Mouse (Mus musculus) lung, postnatal 4 days (tissue): ENCODE results near the gene Jarid2.
A peak's percentile ranks its signal among the peaks of the same experiment; 100 is the strongest.

Source experiments
- DNase-seq, 2 experiments: peaks; one replicate each; pipeline ENCODE4 v3.0.0; 2021

The Jarid2 gene

DNA sequence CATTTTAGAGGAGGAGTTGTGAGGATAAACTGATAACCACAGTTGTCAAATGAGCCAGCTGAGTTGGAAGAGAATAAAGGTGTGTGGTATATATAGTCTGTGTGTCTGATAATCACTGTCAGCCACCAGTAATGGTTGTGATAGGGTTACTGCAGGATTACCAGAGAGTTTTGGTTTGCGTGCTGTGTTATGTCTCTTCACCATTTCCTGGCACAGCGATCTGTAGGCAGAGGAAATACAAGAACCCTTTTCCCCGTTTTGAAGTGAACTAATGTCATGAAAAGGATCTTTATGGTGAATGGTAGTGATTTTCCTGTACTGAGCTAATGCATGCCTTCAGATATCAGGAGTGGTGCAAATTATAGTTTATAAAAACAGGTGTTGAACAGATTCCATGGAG lies 122.8 kb downstream of the Jarid2 start:
- DNase-seq = no peak

DNA sequence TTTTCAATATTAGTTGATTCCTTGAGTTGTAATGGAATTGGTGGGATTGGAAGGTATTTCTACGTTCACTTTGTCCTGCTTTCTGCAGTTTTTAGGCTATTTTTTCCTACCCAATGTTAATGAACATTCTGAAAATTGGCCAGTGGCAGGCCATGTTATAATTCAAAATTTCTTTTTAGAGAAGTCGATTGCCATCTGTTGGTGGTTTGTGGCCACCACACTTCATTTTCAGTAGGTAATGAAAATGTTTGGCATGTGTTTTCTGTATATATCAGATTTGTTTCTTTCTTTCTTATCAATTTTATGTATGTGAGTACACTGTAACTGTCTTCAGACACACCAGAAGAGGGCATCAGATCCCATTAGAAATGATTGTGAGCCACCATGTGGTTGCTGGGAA lies 136.3 kb downstream of the Jarid2 start:
- no peak for DNase-seq

DNA sequence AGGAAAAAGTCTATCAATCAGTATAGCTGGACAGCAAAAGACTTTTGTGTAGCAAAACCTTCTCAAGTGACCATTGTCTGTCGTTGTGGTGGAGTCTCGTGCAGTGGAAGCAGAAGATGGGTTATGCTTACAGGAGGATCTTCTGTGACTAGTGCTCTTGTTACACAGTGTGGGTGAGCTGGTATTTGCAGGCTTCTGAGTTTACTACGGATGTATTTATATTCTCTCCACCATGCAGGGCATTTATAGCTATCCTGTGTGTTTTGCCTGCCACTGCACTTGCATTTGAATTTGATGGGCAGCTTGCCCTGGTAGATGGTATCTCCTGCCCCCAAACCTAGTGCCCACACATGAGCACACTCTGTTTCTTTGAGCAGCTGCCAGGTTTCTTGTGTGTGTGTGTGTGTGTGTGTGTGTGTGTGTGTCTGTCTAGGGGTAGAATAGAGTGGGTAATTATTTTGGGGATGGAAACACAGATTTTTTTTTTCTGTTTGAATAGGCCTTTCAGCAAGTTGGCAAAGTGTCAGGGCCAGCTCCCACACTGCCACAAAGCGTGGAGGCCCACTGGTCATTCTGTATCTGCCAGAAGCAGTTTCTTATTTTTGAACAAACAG lies 138.9 kb downstream of the Jarid2 start:
- no peak for DNase-seq

DNA sequence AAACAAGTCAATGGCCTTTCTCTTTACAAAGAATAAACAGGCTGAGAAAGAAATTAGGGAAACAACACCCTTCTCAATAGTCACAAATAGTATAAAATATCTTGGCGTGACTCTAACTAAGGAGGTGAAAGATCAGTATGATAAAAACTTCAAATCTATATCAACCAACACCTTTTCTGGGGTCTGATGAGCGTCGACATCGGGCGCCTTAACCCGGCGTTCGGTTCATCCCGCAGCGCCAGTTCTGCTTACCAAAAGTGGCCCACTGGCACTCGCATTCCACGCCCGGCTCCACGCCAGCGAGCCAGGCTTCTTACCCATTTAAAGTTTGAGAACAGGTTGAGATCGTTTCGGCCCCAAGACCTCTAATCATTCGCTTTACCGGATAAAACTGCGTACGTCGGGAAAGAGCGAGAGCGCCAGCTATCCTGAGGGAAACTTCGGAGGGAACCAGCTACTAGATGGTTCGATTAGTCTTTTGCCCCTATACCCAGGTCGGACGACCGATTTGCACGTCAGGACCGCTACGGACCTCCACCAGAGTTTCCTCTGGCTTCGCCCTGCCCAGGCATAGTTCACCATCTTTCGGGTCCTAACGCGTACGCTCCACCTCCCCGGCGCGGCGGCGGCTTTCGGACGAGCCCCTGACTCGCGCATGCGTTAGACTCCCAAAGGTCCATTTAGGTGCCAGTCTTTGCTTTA lies 140.3 kb downstream of the Jarid2 start:
- peak; percentile 92 to 97 for DNase-seq

DNA sequence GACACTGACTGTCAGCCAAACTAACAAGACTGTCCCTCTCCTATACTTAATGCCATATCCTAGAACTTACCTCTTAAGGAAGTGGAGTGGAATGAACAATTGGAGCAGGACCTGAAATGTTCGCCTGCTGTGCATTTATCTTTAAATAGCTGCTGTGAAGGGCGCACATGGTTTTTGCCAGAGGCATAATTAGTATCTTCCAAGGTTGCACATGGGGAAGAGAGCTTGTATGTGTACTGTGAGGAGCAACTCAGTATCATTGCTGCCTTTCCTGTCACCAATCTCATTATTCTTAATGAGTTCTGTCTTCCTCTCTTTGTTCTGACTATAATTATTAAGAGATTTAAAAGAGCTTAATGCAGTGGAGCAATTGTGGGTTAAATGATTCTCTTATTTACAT lies 147.5 kb downstream of the Jarid2 start:
- no peak for DNase-seq

DNA sequence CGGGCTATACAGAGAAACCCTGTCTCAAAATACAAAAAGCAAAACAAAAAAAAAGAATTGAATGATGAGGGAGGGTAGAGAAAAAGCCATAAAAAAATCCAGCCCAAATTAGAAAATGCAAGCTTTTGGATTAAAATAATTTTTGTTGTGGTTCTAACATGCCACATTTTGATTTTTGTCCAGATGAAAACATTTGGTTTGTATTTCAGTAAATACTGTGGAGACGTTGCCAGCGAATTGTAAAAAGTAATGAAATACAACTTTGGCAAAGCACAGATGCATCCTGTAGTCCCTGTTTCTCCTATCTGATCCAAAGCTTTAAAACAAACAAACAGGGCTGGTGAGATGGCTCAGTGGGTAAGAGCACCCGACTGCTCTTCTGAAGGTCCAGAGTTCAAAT lies 151.7 kb downstream of the Jarid2 start:
- no peak for DNase-seq

DNA sequence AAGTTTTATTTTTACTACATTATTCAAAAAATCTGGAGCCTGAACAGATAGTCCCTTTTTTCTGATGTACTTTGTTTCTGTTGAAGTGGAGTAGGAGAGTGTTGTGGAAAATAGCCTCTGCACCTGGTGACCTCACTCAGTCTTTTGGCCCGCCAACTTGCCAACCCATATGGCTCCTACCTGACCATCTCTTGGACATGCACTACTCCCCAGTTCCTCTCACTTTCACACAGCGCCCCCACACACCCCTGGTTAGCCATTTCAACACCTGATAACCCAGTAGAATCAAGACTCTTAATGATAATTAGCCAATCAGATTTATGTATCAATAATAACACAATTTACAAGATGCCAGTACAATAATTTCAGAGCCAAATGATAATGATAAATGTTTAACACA lies 156.9 kb downstream of the Jarid2 start:
- no peak for DNase-seq

DNA sequence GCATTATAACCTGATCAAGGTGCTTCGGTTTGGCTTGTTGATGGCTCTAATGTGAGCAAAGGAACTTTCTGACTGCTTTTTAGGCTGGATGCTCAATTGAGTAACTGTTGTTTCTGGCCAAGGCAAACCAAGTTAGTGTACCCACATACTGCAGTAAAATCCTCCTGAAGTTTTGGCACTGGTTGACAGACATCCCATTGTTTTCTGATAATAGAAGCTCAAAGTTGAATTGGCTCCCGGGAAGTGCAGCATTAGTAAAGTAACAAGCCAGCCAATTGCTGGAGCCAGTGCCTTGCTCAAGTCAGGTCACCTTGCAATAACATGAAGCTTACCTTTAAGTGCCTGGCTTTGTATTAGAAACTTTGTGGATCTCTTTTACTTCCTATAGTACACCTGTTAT lies 161.3 kb downstream of the Jarid2 start:
- DNase-seq = no peak

DNA sequence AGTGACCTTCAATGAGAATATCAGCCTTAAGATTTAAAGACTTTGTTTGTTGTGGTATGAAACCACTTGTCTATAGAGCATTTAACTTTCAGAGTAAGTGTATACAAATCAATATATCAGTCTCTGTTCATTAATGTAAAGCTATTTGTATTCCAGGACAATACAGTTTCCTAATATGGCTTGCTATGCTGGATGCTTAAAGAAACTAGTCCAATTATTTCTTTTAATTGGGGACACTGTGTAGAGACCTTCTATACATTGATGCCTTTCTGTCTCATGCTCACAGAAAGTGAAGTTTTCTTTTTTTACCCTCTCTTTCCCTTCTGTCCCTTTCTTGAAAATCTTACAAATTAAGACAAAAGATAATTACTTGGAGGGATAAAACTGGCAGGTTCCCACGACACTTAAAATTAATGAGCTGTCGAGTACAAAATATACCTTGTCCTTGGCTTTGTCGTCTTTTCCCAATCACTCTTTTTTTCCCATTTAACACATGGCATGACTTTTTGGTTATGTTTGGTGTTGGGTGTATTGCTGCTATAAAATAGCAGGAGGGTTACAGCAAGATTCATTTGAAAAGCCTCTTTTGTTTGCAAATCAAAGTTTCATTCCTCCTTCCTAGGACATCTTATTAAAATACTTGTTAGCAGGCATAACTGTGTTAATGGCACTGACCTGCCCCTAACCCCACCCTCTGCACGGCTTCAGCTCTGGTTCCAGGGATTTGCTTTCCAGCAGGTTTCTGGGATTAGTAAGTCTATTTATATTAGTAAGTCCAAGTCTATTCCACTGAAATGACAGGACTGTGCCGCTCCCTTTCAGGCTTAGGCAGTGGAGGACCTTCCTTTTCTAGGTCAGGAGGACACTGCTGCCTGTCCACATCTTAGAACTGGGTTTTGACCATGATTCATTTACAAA lies 162.8 kb downstream of the Jarid2 start:
- no peak for DNase-seq

DNA sequence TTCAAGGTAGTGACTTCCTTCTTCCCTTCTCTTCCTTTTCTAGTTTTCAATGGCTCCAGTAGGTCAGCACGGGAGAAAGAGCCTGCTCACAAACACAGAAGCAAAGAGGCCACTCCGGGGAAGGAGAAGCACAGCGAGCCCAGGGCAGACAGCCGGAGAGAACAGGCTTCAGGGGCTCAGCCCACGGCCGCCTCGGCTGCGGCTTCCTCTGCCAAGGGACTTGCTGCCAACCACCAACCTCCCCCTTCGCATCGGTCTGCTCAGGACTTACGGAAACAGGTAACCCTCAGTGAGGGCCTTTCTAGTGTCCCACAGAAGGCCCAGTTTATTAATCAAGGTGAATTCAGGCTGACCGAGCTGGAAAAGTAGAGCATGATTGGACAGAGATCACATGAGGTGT lies 166.9 kb downstream of the Jarid2 start:
- DNase-seq = no peak

DNA sequence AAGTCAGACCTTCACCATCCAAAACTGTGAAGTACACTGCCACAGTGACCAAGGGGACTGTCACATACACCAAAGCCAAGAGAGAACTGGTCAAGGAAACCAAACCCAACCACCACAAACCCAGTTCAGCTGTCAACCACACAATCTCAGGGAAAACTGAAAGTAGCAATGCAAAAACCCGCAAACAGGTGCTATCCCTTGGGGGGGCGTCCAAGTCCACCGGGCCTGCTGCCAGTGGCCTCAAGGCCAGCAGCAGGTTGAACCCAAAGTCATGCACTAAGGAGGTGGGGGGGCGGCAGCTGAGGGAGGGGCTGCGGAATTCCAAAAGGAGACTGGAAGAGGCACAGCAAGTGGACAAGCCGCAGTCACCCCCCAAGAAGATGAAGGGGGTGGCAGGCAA lies 173.0 kb downstream of the Jarid2 start:
- DNase-seq = no peak

DNA sequence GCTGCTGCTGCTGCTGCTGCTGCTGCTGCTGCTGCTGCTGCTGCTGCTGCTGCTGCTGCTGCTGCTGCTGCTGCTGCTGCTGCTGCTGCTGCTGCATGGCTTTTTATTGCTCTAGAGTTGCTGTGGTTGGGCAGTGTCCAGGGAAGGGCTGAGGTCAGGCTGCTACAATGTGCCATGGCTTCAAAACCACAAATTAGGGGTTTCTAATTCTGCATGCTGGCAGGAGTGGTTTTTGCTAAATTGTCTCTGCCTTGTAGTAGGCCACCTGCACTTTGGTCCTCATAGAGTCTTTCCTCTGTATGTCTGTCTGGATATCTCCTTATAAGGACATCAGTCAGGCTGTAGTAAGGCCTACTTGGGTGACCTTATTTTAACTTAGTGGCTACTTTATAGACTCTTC lies 174.1 kb downstream of the Jarid2 start:
- DNase-seq = no peak

DNA sequence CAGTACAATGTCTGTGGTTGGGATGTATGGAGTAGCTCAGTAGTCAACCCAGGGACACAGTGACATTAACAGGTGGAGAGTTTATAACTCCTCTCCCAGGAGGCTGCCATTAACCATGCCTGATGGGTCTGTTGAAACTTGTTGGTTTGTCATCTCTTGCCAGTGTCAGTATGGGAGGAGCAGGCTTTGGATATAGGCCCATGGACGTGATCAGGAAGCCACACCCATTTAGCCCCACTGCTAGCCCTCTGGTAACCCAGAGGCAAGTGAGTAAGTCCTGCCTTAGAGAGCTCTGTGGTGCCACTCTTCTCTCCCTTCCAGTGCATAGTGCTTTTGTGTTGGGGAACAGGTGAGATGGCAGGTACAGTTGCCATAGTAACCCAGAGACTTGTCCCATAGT lies 175.0 kb downstream of the Jarid2 start:
- no peak for DNase-seq

DNA sequence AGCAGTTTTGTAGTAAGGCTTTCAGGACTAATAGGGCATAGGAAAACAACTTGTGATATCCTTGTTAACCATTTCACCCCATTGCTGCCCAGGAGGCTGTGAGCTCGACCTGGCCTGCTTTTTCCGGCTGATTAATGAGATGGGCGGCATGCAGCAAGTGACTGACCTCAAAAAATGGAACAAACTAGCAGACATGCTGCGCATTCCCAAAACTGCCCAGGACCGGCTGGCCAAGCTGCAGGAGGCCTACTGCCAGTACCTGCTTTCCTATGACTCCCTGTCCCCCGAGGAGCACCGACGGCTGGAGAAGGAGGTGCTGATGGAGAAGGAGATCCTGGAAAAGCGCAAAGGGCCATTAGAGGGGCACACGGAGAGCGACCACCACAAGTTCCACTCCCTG lies 176.9 kb downstream of the Jarid2 start:
- DNase-seq = no peak

DNA sequence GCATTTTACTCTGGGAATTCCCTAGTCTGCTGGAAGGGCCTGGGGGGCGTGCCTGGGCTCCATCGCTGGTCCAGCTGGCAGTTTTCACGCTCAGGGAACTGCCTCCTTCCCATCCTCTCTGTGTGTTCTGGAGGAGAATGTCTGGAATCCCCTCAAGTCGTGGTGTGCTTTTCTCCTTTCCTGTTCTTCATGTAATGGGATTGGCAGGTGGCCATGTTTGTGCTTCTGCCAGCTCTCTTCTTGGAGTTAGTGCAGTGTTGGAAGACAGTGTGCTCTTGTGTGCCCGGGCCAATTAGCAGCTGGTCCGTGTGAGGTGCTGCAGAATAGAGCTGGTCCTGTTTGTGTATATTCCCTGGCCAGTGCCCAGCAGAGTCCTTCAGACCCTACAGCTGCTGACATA lies 178.4 kb downstream of the Jarid2 start:
- DNase-seq = peak; percentile 87 to 94

DNA sequence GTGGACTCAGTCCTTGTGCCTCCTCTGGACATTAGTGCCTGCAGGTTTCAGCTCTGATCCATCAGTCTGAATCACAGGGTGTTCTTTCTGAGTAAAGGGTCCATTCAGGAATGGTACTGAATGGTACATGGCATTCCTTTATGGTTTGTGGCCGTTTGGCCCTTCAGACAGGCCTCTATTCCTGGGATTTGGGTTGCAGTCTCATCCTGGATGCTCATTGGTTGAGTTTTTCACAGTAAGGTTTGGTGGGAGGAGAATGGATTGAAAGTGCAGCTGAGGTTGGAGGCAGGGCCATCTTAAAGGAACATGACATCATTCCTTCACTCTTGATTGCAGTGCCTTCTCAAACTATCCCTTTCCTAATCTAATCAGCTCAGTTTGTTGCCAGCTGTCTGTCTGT lies 179.5 kb downstream of the Jarid2 start:
- DNase-seq = no peak

DNA sequence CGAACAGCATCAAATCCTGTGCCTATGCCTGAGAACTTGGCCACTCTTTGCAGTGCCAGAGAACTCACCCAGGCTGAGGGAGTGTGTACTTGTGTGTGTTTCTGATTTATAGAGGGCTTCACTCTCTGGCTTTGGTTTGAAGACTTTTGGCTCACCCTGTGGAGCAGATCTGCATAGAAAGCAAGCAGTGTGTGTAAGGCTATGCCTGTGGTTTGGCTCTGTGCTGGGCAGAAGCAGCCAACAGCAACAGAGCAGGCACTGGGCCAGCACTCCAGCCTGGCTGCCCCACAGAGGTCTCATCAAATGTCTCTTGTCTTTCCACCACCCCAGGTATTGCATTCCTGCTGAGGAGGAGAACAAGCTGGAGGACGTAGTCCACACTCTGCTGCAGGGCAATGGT lies 183.6 kb downstream of the Jarid2 start:
- DNase-seq = peak; percentile 25 to 66

DNA sequence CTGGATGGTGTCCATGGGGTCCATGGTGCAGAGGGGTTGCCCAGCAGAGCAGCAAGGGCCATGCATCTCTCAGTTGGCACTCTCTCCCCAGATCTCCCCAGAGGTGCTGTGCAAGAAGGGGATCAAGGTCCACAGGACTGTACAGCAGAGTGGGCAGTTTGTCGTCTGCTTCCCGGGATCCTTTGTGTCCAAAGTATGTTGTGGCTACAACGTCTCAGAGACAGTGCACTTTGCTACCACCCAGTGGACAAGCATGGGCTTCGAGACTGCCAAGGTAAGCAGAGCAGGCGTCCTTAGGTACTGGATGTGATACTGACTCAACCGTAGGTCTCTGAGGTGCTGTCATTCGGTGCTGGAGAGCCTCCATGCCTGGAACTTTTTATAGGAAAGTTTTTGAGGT lies 184.3 kb downstream of the Jarid2 start:
- no peak for DNase-seq

DNA sequence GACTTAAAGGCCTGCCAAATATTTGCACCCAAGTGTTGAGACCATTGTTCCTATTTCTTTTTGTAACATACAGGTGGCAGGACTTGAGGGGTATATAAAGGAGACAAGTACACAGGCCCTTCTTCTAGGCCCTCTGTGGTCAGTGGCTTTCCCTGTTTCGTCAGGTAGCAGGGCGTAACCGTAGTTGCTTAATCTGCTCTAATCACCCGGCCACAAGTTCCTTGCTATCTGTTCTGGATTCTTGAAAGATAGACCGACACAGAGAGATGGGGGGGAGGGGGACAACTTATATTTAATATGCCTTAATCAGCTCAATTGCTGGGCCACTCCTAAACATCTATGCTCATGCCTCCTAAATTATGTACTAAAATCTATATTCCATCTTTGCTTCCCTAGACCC lies 186.1 kb downstream of the Jarid2 start:
- DNase-seq = no peak

DNA sequence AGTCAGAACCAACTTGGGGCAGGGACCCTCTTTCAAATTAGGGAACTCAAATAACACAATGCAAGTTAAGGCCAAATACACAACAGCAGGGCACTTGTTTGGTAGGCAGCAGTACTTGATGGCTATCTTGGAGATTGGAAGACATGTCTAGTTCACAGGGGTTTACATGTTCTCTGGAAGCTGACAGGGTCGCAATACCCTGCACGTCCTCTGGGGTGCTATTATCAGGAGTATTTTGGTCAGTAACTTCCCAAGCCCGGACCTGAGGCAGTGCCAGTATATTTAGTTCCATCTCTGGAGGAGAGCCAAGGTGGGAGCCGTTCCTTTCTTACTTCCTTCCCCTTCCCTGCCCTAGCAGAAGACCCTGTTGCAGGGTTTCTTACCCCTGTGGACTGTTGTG lies 186.7 kb downstream of the Jarid2 start:
- DNase-seq = peak in 1 of 2 experiments; percentile 39

DNA sequence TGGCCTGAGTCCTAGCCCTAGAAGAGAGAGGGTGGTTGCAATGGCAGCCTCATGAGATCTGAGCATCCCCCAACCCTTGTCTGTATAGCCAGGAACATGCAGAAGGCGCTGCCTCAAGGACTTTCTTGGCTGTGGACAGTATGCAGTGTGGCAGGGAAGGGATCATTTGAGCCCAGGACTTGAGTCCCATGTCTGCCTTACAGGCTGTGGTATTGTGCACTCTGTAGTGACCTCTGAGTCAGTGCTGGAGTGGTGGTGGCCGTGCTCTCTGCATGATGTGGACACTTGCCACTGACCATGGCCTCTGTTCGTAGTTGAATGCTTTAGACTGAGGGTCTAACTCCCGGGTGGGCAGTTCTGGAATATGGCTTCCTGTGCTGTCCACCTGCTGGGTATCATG lies 187.9 kb downstream of the Jarid2 start:
- no peak for DNase-seq

DNA sequence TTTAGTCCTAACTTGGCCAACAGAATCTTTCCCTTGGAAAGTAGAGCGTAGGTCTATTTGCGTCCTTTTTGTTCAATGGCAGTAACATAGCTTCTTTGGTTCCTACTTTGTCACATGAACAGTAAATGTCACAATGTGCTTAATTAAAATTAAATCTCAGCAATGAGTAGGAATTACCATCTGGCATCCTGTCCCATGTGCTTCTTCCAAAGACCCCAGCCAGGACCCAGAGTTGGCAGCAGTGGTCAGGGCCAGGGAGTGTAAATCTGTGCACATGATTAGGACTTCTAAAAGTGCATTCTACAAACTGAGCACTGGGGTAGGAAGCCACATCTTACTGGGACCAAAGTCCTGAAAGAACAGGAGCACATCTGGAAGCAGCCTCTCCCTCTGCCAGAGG lies 189.0 kb downstream of the Jarid2 start:
- no peak for DNase-seq

DNA sequence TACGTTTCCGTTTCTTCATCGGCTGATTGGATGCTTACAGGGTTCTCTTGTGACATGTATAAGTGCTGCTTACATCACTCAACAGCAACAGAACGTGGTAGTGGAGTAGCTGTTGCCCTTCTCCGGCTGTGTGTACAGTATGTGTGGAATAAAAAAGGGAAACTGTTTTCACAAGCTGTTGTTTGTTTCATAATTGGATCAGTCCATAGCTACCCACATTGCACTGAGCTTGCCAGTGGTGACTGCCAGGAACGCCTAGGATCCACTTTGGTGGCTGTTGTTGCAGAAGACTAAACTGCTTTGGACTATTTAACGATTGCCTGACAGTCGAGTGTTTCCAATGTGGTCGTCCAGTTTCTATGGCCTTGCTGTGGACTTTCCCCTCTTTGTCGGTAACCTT lies 191.8 kb downstream of the Jarid2 start:
- no peak for DNase-seq

DNA sequence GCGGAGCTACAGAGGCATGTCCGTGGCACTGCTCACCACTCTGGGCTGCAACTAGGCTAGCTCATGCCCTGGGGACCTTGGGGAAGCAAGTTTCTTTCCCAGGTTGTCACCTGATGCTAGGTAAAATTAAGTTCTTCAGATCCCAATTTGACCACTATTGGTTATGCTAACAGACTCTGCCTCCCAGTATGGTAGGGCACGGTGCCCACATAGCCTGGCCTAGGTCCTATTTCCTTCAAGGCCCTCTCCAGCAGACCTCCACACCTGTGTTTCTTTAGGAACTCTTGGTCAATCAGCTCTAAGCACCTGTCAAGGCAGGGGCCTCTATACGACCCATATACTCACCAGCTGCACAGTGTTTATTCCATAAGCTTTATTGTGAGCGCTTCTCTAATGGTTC lies 192.4 kb downstream of the Jarid2 start:
- DNase-seq = no peak
